Mouse (Mus musculus): Measurements from ENCODE around the gene Osbpl2. TPM values are rescaled to one million over a fixed set of nuclear protein-coding genes. Genes with fewer than 3 reads are reported as not detected.
A peak's percentile ranks its signal among the peaks of the same experiment; 100 is the strongest.

The Osbpl2 gene
- polyA plus RNA-seq, 1 experiment from 2014 or later: 30.4 TPM

DNA sequence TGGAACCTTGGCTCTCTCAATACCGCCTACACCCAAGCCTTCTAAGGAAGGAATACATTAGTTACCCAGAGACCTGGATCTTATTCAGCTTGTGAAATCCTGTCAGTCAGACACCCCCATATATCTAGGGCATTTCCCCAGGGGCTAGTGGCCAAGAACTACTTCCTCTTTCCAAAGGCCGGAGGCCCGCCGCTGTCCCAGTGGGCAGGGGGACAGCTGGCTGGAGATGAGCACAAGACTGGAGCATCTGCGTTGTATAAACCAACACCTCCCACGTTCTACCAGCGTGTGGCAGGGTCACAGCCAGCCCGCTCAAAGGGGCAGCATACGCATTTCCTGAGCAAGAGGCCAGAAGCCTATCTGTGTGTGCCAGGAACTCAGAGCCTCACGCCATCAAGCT, 83.7 kb downstream of the Osbpl2 start:
- Histone ChIP-seq H3K9ac (ENCODE audit: low read depth, low read length) (no peak overlapping the region), H3K36me3 (ENCODE audit: control insufficient read depth, insufficient read depth, low read length) (no peaks in the 10 kb centered on the region), H3K27me3 (replicated peaks; ENCODE audit: control insufficient read depth, insufficient read depth, low read length) (no peaks in the 10 kb centered on the region), H3K4me1 (ENCODE audit: control insufficient read depth, insufficient read depth, low read length) (no peaks in the 10 kb centered on the region), H3K27ac (ENCODE audit: low read length) (no peak overlapping the region), H3K4me3 (ENCODE audit: low read length) (no peak overlapping the region), H3K9me3 (ENCODE audit: control insufficient read depth, low read length) (no peaks in the 10 kb centered on the region), H3K4me2 (ENCODE audit: low read depth, low read length) (no peak overlapping the region)
- ATAC-seq: no peak
- 69% methylated on average over 10 of the region's 10 CpGs for WGBS

DNA sequence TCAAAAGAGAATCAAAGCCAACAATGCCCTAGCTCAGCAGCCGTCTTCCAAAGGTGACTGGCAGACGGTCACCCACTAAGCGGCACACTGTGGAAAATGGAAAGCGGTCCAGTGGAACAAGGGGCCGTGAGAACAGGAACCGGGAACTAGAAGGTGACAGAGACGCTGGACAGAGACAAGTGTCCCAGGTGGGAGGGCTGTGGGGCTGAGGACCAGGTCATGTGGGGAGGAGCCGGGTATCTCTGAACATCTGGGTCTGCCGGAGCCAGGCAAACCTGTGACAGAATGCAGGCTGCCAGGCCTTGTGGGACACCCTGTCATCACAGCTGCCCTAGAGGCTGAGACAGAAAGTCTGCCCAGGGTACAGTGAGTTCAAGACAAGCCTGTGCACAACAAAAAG, 85.4 kb downstream of the Osbpl2 start:
- Histone ChIP-seq H3K27ac (ENCODE audit: low read length) (no peak overlapping the region), H3K4me1 (ENCODE audit: control insufficient read depth, insufficient read depth, low read length) (no peaks in the 10 kb centered on the region), H3K36me3 (ENCODE audit: control insufficient read depth, insufficient read depth, low read length) (no peaks in the 10 kb centered on the region), H3K9ac (ENCODE audit: low read depth, low read length) (no peak overlapping the region), H3K4me2 (ENCODE audit: low read depth, low read length) (no peak overlapping the region), H3K9me3 (ENCODE audit: control insufficient read depth, low read length) (no peaks in the 10 kb centered on the region), H3K27me3 (replicated peaks; ENCODE audit: control insufficient read depth, insufficient read depth, low read length) (no peaks in the 10 kb centered on the region), H3K4me3 (ENCODE audit: low read length) (no peak overlapping the region)
- WGBS: 84% methylated on average over 9 of the region's 9 CpGs
- ATAC-seq: no peak

DNA sequence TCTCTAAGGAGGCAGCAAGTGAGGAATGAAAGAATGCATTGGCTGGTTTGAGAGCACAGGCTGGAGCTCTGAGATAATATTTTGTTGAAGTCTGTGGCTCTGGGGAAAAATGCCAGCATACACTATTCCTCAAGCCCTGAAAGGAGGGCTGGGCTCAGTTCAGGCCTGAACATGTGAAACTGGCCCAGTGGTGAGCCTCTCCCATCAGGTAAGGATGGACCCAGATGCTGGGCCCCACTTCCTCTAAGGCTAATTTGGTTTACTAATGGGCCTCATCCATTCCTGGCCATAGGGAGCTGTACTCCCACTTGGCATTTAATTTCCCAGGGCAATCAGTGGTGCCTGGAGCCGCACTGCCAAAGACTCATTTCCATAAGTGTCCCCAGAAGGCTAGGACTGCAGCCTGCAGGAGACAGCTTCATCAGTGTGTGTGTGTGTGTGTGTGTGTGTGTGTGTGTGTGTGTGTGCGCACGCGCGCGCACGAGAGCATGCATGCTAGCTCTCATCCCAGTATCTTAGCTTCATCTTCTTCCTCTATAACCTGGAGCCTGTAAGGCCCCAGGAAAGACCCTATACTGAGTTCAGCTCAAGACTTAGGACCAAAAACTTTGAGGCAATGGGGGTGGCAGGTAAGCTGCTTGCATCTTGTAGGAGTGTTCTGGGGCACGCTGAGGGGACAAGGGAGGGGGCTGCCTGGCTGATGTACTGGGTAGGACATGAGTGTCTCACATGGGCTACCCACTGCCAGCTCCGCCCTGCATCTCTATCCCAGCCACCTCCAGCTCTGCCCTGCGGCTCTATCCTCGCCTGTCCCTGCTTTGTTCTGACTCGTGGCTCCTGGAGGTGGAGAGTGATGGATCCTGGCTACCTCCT, 86.2 kb downstream of the Osbpl2 start:
- WGBS: 87% methylated on average over 12 of the region's 12 CpGs
- Histone ChIP-seq H3K27ac (ENCODE audit: low read length) (no peak overlapping the region), H3K9ac (ENCODE audit: low read depth, low read length) (no peak overlapping the region), H3K4me3 (ENCODE audit: low read length) (no peak overlapping the region), H3K36me3 (ENCODE audit: control insufficient read depth, insufficient read depth, low read length) (no peaks in the 10 kb centered on the region), H3K27me3 (replicated peaks; ENCODE audit: control insufficient read depth, insufficient read depth, low read length) (no peaks in the 10 kb centered on the region), H3K4me2 (ENCODE audit: low read depth, low read length) (no peak overlapping the region), H3K4me1 (ENCODE audit: control insufficient read depth, insufficient read depth, low read length) (no peaks in the 10 kb centered on the region), H3K9me3 (ENCODE audit: control insufficient read depth, low read length) (no peaks in the 10 kb centered on the region)
- no peak for ATAC-seq

GRCm38 (mm10) chr2:180205956-180206280, 86.8 kb downstream of the Osbpl2 start:
- Histone ChIP-seq H3K27me3 (replicated peaks; ENCODE audit: control insufficient read depth, insufficient read depth, low read length) (no peaks in the 10 kb centered on the region), H3K36me3 (ENCODE audit: control insufficient read depth, insufficient read depth, low read length) (no peaks in the 10 kb centered on the region), H3K4me3 (ENCODE audit: low read length) (no peak overlapping the region), H3K9me3 (ENCODE audit: control insufficient read depth, low read length) (no peaks in the 10 kb centered on the region), H3K4me2 (ENCODE audit: low read depth, low read length) (no peak overlapping the region), H3K9ac (ENCODE audit: low read depth, low read length) (no peak overlapping the region), H3K27ac (ENCODE audit: low read length) (no peak overlapping the region), H3K4me1 (ENCODE audit: control insufficient read depth, insufficient read depth, low read length) (no peaks in the 10 kb centered on the region)
- 84% methylated on average over 2 of the region's 2 CpGs for WGBS
- ATAC-seq: no peak

GRCm38 (mm10) chr2:180207840-180208239, 88.7 kb downstream of the Osbpl2 start:
- 59% methylated on average over 7 of the region's 7 CpGs for WGBS
- H3K27me3 ChIP-seq (replicated peaks; ENCODE audit: control insufficient read depth, insufficient read depth, low read length): no peaks in the 10 kb centered on the region

DNA sequence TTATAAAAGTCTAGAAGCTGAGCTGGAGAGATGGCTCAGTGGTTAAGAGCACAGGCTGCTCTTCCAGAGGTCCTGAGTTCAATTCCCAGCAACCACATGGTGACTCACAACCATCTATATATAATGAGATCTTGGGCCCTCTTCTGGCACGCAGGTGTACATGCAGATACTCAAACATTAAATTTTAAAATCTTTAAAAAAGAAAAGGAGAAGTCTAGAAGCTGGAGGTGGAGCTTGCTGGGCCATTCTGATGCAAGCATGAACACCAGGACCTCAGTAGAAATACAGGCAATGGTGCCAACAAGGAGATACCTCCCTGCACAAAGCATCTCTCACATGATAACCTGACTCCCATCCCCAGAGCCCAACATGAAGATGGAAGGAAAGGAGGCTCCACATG, 89.9 kb downstream of the Osbpl2 start:
- Histone ChIP-seq H3K4me3 (ENCODE audit: low read length) (no peak overlapping the region), H3K36me3 (ENCODE audit: control insufficient read depth, insufficient read depth, low read length) (no peaks in the 10 kb centered on the region), H3K9me3 (ENCODE audit: control insufficient read depth, low read length) (peaks cover 3% of the 10 kb centered on the region; the same call in 1 of the 2 replicates), H3K27ac (ENCODE audit: low read length) (no peak overlapping the region), H3K4me2 (ENCODE audit: low read depth, low read length) (no peak overlapping the region), H3K4me1 (ENCODE audit: control insufficient read depth, insufficient read depth, low read length) (peaks cover 3% of the 10 kb centered on the region; the same call in 1 of the 2 replicates), H3K9ac (ENCODE audit: low read depth, low read length) (no peak overlapping the region), H3K27me3 (replicated peaks; ENCODE audit: control insufficient read depth, insufficient read depth, low read length) (no peaks in the 10 kb centered on the region)
- no peak for ATAC-seq
- WGBS: 82% methylated on average over 1 of the region's 1 CpGs

More at GRCm38 (mm10) chr2:180207840-180208239, 88.7 kb downstream of the Osbpl2 start:
- H3K36me3 ChIP-seq (ENCODE audit: control insufficient read depth, insufficient read depth, low read length): no peaks in the 10 kb centered on the region
- no peak overlapping the region for H3K27ac ChIP-seq (ENCODE audit: low read length)
- no peak overlapping the region for H3K4me3 ChIP-seq (ENCODE audit: low read length)
- 0 out of 2 replicates have a peak overlapping the region, but pooled peaks have one; percentile 4 for H3K9ac ChIP-seq (ENCODE audit: low read depth, low read length)
- H3K9me3 ChIP-seq (ENCODE audit: control insufficient read depth, low read length): peaks cover 3% of the 10 kb centered on the region; the same call in 1 of the 2 replicates
- no peaks in the 10 kb centered on the region for H3K4me1 ChIP-seq (ENCODE audit: control insufficient read depth, insufficient read depth, low read length)
- H3K4me2 ChIP-seq (ENCODE audit: low read depth, low read length): no peak overlapping the region
- peak; percentile 62 for ATAC-seq

- no peaks in the 10 kb centered on the region for H3K27me3 ChIP-seq (replicated peaks; ENCODE audit: control insufficient read depth, insufficient read depth, low read length)
- H3K27ac ChIP-seq (ENCODE audit: low read length): no peak overlapping the region
- no peak for ATAC-seq
- H3K36me3 ChIP-seq (ENCODE audit: control insufficient read depth, insufficient read depth, low read length): no peaks in the 10 kb centered on the region
- no peak overlapping the region for H3K4me3 ChIP-seq (ENCODE audit: low read length)
- no peak overlapping the region for H3K9ac ChIP-seq (ENCODE audit: low read depth, low read length)
- H3K4me2 ChIP-seq (ENCODE audit: low read depth, low read length): no peak overlapping the region
- peaks cover 3% of the 10 kb centered on the region; the same call in 1 of the 2 replicates for H3K9me3 ChIP-seq (ENCODE audit: control insufficient read depth, low read length)
- WGBS: 89% methylated on average over 3 of the region's 3 CpGs
- peaks cover 26% of the 10 kb centered on the region for H3K4me1 ChIP-seq (ENCODE audit: control insufficient read depth, insufficient read depth, low read length)
Observed at GRCm38 (mm10) chr2:180212255-180212654, 93.1 kb downstream of the Osbpl2 start.

Small RNA genes within 50 kb of the gene (microRNA-seq; reads per million reads assigned to microRNA genes)
- not detected for gene Mir7005

Other genes with a start within 250 kb of the Osbpl2 start
- 1.8 and 2.5 TPM in 2 replicates for gene Taf4, start 142.7 kb upstream of the Osbpl2 start, polyA plus RNA-seq (2015; fragmentation: Nextera tagmentation; extraction: Ambion mirVana)
- 2.4 and 2.5 TPM in 2 replicates for gene Lsm14b, start 94.3 kb upstream of the Osbpl2 start, polyA plus RNA-seq (2015; fragmentation: Nextera tagmentation; extraction: Ambion mirVana)
- 515 and 554 TPM in 2 replicates for gene Psma7, start 76.9 kb upstream of the Osbpl2 start, polyA plus RNA-seq (2015; fragmentation: Nextera tagmentation; extraction: Ambion mirVana)
- gene Ss18l1, start 76.8 kb upstream of the Osbpl2 start, polyA plus RNA-seq (2015; fragmentation: Nextera tagmentation; extraction: Ambion mirVana): 3.4 and 3.7 TPM in 2 replicates
- gene Mtg2, start 48.7 kb upstream of the Osbpl2 start, polyA plus RNA-seq (2015; fragmentation: Nextera tagmentation; extraction: Ambion mirVana): 25.4 and 31.0 TPM in 2 replicates
- gene Hrh3, start 14.8 kb upstream of the Osbpl2 start, polyA plus RNA-seq (2015; fragmentation: Nextera tagmentation; extraction: Ambion mirVana): 0.07 and 0.09 TPM in 2 replicates
- 172 and 194 TPM in 2 replicates for gene Adrm1, start 52.2 kb downstream of the Osbpl2 start, polyA plus RNA-seq (2015; fragmentation: Nextera tagmentation; extraction: Ambion mirVana)
- 26.7 and 29.7 TPM in 2 replicates for gene Lama5, start 106.6 kb downstream of the Osbpl2 start, polyA plus RNA-seq (2015; fragmentation: Nextera tagmentation; extraction: Ambion mirVana)
- gene Rps21, start 138.1 kb downstream of the Osbpl2 start, polyA plus RNA-seq (2015; fragmentation: Nextera tagmentation; extraction: Ambion mirVana): 471 and 487 TPM in 2 replicates
- gene Cables2, start 154.2 kb downstream of the Osbpl2 start, polyA plus RNA-seq (2015; fragmentation: Nextera tagmentation; extraction: Ambion mirVana): 2.8 and 4.8 TPM in 2 replicates
- 2.5 TPM in 2 replicates for gene Rbbp8nl, start 170.6 kb downstream of the Osbpl2 start, polyA plus RNA-seq (2015; fragmentation: Nextera tagmentation; extraction: Ambion mirVana)
- 10.3 and 11.6 TPM in 2 replicates for gene Gata5, start 215.4 kb downstream of the Osbpl2 start, polyA plus RNA-seq (2015; fragmentation: Nextera tagmentation; extraction: Ambion mirVana)